Comparison of ENCODE assay signal across 7 mouse cellular contexts in the genomic region with DNA sequence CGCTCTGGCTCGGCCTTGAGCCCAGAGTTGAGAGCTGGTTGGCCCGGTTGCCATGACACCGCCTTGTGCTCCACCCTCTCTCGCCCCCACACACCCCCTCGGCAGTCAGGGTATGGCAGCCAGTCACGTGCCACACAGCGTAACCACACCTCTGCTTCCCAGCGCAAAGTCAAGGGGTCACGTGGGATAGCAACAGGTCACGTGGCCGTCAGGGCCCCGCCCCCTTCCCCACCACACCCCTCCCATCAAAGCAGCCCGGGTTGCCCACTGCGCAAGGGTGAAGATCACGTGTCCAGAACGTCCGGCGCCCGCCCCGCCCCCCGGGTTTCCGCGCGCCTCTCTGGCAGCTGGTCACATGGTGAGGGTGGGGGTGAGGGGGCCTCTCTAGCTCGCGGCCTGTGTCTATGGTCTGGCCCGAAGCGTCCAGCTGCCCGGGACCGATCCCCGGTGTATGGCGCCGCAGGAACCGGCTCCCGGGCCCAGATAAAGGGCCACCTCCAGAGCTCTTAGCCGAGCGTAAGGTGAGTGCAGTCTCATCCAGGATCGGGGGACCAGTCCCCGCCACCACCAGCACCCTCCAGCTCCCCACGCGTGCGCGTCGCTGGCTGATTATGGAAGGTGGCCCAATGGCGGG. TPM values are rescaled to one million over a fixed set of nuclear protein-coding genes. Genes with fewer than 3 reads are reported as not detected.
A peak's percentile ranks its signal among the peaks of the same experiment; 100 is the strongest.
DNase-seq lines count a peak whose midpoint lies in the region; ATAC-seq and TF ChIP-seq lines count a peak whose summit lies in the region.

Gene Cdk4 (plus strand): TSS at position 296 of the 634 bp plus-strand sequence.

- TF ChIP-seq CTCF in intestine, postnatal 0 days (IDR thresholded peaks at IDR 0.05; ENCODE audit: low read depth): no peak
- no peak for TF ChIP-seq CTCF in small intestine, adult 2 months (IDR thresholded peaks at IDR 0.05; ENCODE audit: extremely low read depth, insufficient read length, insufficient replicate concordance, low read depth, low read length)

- peak; percentile 100 for DNase-seq in adrenal gland, postnatal 10 days
- peak; percentile 100 for DNase-seq in embryonic facial prominence, embryonic 10.5 days (ENCODE audit: low spot score)
- DNase-seq in gonadal fat pad, adult 2 months (ENCODE audit: low read depth): peak; percentile 70
- DNase-seq in left cerebral cortex, postnatal 4 days: peak; percentile 100

- TF ChIP-seq POLR2A in small intestine, adult 2 months (IDR thresholded peaks at IDR 0.05; ENCODE audit: low read depth, low read length): peak; percentile 74; the same call in 1 of the 2 replicates

- peaks cover 41% of the 10 kb centered on the region for H3K36me3 ChIP-seq in embryonic facial prominence, embryonic 10.5 days (replicated peaks)
- H3K36me3 ChIP-seq in intestine, postnatal 0 days (ENCODE audit: control insufficient read depth, insufficient read depth): peaks cover 31% of the 10 kb centered on the region
- H3K36me3 ChIP-seq in midbrain, embryonic 12.5 days: peaks cover 38% of the 10 kb centered on the region
- H3K36me3 ChIP-seq in small intestine, adult 2 months (ENCODE audit: control insufficient read depth, insufficient read depth, low read length): peaks cover 25% of the 10 kb centered on the region

- peak within 1 kb of the TSS; percentile 85 for H3K4me2 ChIP-seq in intestine, postnatal 0 days (replicated peaks; ENCODE audit: low read depth)
- peak within 1 kb of the TSS; percentile 75 for H3K4me2 ChIP-seq in midbrain, embryonic 12.5 days (replicated peaks)

- peaks cover 62% of the 10 kb centered on the region for H3K4me1 ChIP-seq in embryonic facial prominence, embryonic 10.5 days
- H3K4me1 ChIP-seq in intestine, postnatal 0 days (replicated peaks; ENCODE audit: control insufficient read depth, insufficient read depth, low read length): 0 out of 2 replicates have a peak, but pooled peaks cover 4% of the 10 kb centered on the region
- H3K4me1 ChIP-seq in midbrain, embryonic 12.5 days: peaks cover 51% of the 10 kb centered on the region
- H3K4me1 ChIP-seq in small intestine, adult 2 months (ENCODE audit: control insufficient read depth, insufficient read depth, insufficient read length, low read length): peaks cover 19% of the 10 kb centered on the region

- peak within 1 kb of the TSS; percentile 100 for H3K27ac ChIP-seq in embryonic facial prominence, embryonic 10.5 days (replicated peaks)
- H3K27ac ChIP-seq in intestine, postnatal 0 days (ENCODE audit: low read depth, low read length): peak within 1 kb of the TSS; percentile 84
- peak within 1 kb of the TSS; percentile 88 for H3K27ac ChIP-seq in midbrain, embryonic 12.5 days (replicated peaks)
- peak within 1 kb of the TSS; percentile 58 for H3K27ac ChIP-seq in small intestine, adult 2 months (ENCODE audit: insufficient read depth, low read depth, low read length)

- under 1% methylated on average over 46 of the region's 46 CpGs for WGBS in embryonic facial prominence, embryonic 10.5 days
- 1% methylated on average over 46 of the region's 46 CpGs for WGBS in intestine, postnatal 0 days
- WGBS in midbrain, embryonic 12.5 days: under 1% methylated on average over 46 of the region's 46 CpGs
- under 1% methylated on average over 46 of the region's 46 CpGs for WGBS in small intestine, adult 2 months

- peaks cover 39% of the 10 kb centered on the region for H3K27me3 ChIP-seq in embryonic facial prominence, embryonic 10.5 days (replicated peaks; ENCODE audit: low read depth, poor library complexity, severe bottlenecking)
- no peaks in the 10 kb centered on the region for H3K27me3 ChIP-seq in intestine, postnatal 0 days (replicated peaks; ENCODE audit: control insufficient read depth, insufficient read depth, low read length)
- H3K27me3 ChIP-seq in midbrain, embryonic 12.5 days: peaks cover 5% of the 10 kb centered on the region; the same call in 1 of the 2 replicates
- peaks cover 9% of the 10 kb centered on the region for H3K27me3 ChIP-seq in small intestine, adult 2 months (ENCODE audit: control insufficient read depth, insufficient read depth, low read length)

- peak within 1 kb of the TSS; percentile 79 for H3K9ac ChIP-seq in intestine, postnatal 0 days (ENCODE audit: low read depth, low read length)
- peak within 1 kb of the TSS; percentile 98 for H3K9ac ChIP-seq in midbrain, embryonic 12.5 days (replicated peaks)

- peak; percentile 88 for ATAC-seq in intestine, postnatal 0 days
- ATAC-seq in midbrain, embryonic 12.5 days (ENCODE audit: low FRiP score, low read depth): peak; percentile 90

- no peaks in the 10 kb centered on the region for H3K9me3 ChIP-seq in embryonic facial prominence, embryonic 10.5 days
- H3K9me3 ChIP-seq in intestine, postnatal 0 days (ENCODE audit: control insufficient read depth): no peaks in the 10 kb centered on the region
- H3K9me3 ChIP-seq in midbrain, embryonic 12.5 days: no peaks in the 10 kb centered on the region

- intact Hi-C loops in left cerebral cortex, postnatal 4 days (cut with DNase I): no loop called here

- H3K4me3 ChIP-seq in embryonic facial prominence, embryonic 10.5 days: peak within 1 kb of the TSS; percentile 93
- H3K4me3 ChIP-seq in intestine, postnatal 0 days (ENCODE audit: low read depth, low read length): peak within 1 kb of the TSS; percentile 75
- peak within 1 kb of the TSS; percentile 92 for H3K4me3 ChIP-seq in midbrain, embryonic 12.5 days
- H3K4me3 ChIP-seq in small intestine, adult 2 months (ENCODE audit: low read depth, low read length): peak within 1 kb of the TSS; percentile 85

RNA-seq across cellular contexts. Expression of gene Cdk4, which starts in this region (rescaled TPM):
- total RNA-seq in adrenal gland, postnatal 10 days (2021): 100 to 1,000 TPM; 267 to 302 TPM
- polyA plus RNA-seq in embryonic facial prominence, embryonic 10.5 days (2016; fragmentation: Nextera tagmentation; extraction: Ambion mirVana): 3,008 and 3,023 TPM in 2 replicates
- 204 and 205 TPM in 2 replicates for polyA plus RNA-seq in gonadal fat pad, adult 2 months (2012; rRNA removed)
- polyA plus RNA-seq in intestine, postnatal 0 days (2015; fragmentation: Nextera tagmentation; extraction: Ambion mirVana): 500 and 515 TPM in 2 replicates
- 100 to 1,000 TPM; 211 to 221 TPM for total RNA-seq in left cerebral cortex, postnatal 4 days (2021)
- polyA plus RNA-seq in midbrain, embryonic 12.5 days (2016; fragmentation: Nextera tagmentation; extraction: Ambion mirVana): 2,032 and 2,136 TPM in 2 replicates
- polyA plus RNA-seq in small intestine, adult 2 months (2012; rRNA removed): 57.6 and 108 TPM in 2 replicates

Comparison
In these comparisons a context has a peak if more than half of its experiments do, and no peak if none do; other contexts are left out.
1. Peak in every context shown above with its lines: DNase-seq, ATAC-seq, H3K4me3 ChIP-seq and H3K27ac ChIP-seq.